Mouse (Mus musculus): Measurements from ENCODE around the gene 5530400C23Rik.
"Not testable (repeated sequence)": the region's sequence is repeated elsewhere in the genome, so short reads cannot be mapped to it uniquely, and the experiment has no call there.

5530400C23Rik gene

GRCm38 (mm10) chr6:133291916-133292315 lies at the start of gene 5530400C23Rik:
5530400C23Rik (plus strand) TSS chr6:133292216.
- DNase-seq, result not testable (repeated sequence)

- DNase-seq, result no peak
Observed at GRCm38 (mm10) chr6:133305952-133306715, 14.1 kb downstream of the 5530400C23Rik start.

GRCm38 (mm10) chr6:133313896-133314295 lies 21.9 kb downstream of the 5530400C23Rik start:
- not testable (repeated sequence) for DNase-seq

- no peak for DNase-seq
Observed at GRCm38 (mm10) chr6:133338535-133338934, 46.5 kb downstream of the 5530400C23Rik start.

- DNase-seq, result not testable (repeated sequence)
Observed at GRCm38 (mm10) chr6:133341731-133342130, 49.7 kb downstream of the 5530400C23Rik start.
